Mouse (Mus musculus): ENCODE measurements around the gene Rbm25. TPM values are rescaled to one million over a fixed set of nuclear protein-coding genes. Genes with fewer than 3 reads are reported as not detected.

Rbm25 gene
- total RNA-seq, 2 experiments from 2014 or later, result 84.5 to 100 TPM

DNA sequence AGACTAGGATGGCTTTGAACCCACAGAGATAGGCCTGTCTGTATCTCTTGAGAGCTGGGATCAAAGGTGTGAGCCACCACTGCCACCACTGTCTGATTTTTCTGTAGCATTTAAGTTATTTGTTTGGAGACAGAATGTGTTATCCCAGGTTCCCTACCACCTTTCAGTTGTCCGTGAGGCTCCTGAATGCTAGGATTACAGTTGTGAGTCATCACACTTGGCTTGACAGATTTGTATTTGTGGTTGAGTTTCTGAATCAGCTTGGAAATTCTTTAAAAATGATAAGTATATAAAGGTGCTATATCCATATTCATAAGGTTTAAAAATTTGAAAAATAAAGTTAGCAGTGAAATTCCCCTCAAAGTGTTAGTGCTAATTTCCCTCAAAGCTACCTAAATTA is 12.1 kb downstream of the Rbm25 start:
- no peak for DNase-seq (ENCODE audit: low spot score in 2 of 2)

DNA sequence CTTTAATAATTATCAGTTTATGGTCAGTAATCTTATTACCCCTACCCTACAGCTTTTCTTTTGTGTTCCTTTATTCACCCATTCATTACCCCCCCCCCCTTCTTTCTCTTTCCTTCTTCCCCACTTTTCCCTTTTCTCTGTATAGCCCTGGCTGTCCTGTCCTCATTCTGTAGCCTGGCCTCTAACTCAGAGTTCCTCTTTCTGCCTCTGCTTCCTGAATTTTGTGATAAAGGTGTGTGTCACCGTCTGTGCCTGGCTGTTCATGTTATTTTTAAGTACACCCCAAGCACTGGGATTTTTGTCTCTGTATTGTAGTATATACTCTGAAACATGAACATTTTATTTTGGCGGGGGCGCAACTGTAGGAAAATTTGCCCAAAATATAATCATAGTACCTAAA is 19.3 kb downstream of the Rbm25 start:
- no peak for DNase-seq (ENCODE audit: low spot score in 2 of 2)

DNA sequence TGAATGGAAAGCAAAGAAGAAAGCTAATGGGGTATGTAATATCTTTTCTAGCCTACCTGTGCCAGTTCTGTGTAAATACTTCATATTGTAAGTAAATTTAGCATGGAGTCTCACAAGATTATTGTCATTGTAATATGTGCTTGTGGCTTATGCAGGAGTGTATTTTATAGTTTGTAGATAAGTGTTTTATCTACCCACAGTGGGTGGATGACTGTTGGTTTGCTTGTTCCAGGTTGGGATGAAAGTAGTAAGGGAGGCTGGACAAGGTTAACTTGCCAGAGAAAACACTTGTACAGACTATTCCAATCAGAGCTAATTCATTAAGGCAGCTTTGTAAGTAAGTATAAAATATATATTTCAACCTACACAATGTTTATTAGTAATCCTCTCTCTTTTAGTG is 20.4 kb downstream of the Rbm25 start:
- DNase-seq (ENCODE audit: low spot score in 2 of 2), result no peak

DNA sequence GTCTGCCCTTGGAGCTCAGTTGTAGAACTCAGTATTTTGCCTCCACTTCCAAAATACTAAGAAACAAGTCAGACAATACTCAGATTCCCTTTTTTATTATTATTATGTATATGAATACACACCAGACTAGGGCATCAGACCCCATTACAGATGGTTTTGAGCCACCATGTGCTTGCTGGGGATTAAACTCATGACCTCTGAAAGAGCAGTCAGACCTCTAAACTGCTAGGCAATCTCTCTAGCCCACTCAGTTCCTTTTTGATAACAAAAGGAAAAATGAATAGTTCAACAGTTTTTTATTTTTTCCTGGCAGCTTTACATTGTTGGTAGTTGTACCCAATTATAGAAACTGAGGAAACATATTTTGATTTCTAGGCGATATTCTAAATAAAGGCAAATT is 54.4 kb downstream of the Rbm25 start:
- no peak for DNase-seq (ENCODE audit: low spot score in 2 of 2)

DNA sequence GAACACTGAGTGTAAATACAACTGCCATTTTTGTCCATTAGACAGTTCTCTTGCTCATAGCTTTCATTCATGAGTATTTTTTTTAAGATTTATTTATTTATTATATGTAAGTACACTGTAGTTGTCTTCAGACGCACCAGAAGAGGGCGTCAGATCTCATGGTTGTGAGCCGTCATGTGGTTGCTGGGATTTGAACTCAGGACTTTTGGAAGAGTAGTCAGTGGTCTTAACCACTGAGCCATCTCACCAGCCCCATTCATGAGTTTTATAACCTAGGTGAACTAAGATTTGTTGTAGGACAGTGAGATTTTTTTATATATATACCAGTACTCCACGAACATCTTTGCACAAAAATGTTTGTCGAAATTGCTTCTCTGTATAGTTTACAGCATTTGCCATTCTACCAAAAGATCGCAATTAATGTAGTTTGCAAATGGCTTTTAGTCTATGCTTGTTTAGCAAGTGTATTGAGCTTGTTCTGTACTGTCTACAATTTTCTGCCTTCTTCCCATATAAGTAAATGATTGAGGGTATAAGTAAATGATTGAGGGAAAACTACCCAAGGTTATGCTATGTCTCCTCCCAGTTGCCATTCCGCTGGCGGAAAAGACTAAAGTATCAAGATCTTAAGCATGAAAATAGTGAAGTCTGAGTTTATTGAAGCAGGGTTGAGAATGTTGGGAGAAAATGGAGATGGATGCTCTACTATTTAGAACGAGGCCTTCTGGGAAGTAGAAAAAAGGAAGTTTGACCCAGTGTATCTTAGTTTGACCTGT is 55.7 kb downstream of the Rbm25 start:
- DNase-seq (ENCODE audit: low spot score in 2 of 2), result no peak

DNA sequence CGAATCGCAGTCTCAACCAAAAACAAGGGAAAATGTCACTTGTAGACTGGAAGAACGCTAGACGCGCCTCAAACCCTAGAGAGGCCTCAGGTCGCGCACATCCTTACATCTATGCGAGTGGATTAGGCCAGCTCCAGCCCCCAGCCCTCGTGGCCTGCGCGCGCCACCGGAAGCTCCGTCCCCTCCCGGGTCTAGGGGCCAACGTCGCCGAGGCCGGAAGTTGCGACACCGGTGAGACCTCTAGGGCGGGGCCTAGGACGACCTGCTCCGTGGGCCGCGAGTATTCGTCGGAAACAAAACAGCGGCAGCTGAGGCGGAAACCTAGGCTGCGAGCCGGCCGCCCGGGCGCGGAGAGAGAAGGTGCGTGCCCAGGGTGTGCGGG is 56.9 kb downstream of the Rbm25 start, which contains the start of gene Psen1:
TSS of gene Psen1 (plus strand) at position 219 of the 382 bp plus-strand sequence.
- peak; percentile 90 to 94 for DNase-seq (ENCODE audit: low spot score in 2 of 2)

DNA sequence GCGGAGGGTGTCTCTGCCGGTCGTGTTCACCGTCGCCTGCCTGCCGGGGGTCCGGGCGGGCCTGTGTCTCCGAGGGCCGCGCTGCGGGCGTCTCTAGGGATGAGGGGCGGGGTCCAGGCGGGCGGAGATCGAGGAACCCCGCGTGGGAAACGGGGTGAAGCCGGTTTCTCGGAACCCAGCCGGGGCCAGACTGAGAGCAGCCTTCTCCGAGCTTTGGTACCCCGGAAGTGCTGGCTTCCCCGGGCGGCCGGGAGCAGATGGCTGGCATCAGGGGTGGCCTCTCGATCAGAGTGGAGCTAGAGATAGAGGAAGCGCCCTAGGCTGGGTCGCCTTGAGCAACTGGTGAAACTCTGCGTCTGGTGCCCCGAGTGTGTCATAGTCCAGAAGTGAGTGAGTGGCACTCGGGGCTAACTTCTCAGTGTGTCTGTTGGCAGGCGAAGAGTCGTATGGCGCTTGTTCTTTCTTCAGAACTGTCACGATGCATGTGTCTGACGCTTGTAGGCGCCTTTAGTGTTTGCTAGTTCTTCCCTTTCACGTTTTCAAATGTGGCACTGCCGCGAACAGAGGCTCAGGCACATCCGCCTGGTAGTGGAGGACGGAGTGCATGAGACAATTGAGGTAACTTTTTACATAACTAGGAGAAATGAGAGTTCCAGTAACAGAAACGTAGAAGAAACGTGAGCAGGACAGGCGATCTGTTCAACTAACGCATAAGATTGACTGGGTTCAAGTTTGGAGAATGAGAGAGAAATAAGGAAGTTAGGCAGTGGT is 57.5 kb downstream of the Rbm25 start:
- DNase-seq (ENCODE audit: low spot score in 2 of 2), result no peak

DNA sequence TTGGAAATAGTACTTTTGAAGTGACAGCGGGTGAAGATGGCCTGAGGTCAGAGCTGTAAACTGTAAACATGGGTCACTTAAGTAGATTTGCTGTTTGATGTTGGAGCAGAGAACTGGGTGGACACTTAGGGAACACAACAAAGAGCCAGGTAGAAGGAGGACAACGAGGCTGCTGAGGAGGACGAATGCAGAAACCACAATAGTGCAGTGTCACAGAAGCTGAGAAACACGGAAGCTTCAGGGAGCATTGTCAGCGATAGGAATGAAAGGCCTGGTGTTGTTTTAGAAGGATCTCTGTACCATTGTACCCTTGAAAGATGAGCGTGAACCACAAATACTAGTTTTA is 58.0 kb downstream of the Rbm25 start:
- no peak for DNase-seq (ENCODE audit: low spot score in 2 of 2)

DNA sequence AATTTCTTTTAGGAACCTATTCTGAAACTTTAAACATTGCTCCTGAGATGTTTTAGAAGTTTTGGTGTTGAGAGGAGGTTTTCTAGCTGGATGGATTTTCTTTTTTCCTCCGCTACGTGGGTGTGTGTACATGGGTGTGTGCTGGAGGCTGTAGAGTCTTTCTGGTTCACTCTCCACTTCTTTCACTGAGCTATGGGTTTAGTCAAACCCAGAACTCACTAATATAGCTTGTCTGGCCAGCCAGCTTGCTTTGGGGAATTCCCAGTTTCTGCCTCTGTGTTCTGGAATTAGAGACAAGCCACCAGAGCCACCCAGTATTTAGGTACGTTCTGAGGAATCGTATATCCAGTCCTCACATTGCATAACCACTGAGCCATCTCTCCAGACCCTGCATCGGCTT is 63.0 kb downstream of the Rbm25 start:
- no peak for DNase-seq (ENCODE audit: low spot score in 2 of 2)

DNA sequence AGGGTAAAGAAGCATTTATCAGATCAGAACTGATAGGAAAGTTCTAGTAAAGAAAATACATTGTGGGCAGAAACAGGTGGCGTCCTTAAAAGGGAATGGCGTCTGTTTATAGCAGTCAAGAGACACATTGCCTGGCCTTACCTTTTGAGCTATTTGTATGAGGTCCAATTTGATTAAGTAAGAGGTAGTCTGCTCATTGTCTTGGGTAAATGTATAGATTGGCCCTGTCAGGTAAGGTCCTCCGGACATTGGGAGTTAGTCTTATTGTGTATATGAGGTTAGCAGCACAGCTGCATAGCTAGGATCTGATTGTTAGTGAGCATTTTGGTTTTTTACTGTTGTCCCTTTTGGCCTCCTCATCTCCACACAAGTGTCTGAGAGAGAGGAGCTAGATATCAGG is 63.6 kb downstream of the Rbm25 start:
- DNase-seq (ENCODE audit: low spot score in 2 of 2), result no peak

DNA sequence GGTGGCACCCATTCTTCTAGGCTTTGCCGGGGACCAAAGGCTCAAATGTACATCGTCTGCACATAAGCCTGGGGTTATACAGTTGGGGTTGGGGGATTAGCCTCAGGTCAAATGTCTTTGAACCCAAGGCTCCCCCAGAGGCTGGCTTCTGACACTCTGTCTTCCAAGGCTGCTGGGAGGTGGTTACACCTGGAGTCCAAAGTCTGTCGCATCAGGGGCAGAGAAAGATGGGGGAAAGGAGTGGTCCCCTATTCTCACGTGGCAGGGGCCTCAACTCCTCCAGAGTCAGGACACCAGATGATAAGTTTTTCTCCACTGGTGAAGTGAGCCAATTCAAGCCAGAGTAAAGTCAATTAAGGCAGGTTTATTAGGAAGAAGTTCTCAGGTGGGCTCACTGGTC is 67.6 kb downstream of the Rbm25 start:
- DNase-seq (ENCODE audit: low spot score in 2 of 2), result no peak

DNA sequence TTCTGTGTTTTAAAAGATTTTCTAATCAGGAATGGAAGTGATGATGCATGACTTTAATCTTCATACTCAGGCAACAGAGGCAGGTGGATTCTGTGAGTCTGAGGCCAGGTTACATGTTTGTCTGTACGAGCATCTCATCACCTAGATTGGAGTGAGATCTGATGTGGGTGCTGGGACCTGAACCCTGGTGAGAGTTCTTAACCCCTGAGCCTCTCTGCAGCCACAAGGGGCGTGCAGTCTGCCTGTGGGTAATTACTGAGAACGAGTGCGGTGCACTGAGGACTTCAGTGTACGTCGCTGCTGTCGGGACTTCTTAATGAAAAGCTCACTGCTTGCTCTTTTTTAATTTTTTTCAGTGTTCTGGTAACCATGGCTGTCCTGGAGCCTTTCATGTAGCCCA is 70.6 kb downstream of the Rbm25 start:
- DNase-seq (ENCODE audit: low spot score in 2 of 2), result no peak

DNA sequence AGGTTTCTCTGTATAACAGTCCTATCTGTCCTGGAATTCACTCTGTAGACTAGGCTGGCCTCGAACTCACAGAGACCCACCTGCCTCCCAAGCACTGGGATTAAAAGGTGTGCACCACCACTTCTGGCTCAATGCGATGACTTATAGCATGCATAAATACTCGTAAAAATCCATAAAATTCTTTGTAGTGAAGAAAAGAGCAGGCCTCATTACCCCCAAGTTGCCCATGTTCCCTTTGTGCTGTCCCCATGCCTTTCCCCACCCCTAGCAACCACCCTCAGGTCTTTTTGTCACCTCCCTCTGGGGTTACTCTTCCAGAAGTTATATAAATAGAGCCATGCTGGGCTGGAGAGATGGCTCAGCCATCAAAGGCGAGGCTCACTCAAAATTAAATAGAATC is 71.8 kb downstream of the Rbm25 start:
- no peak for DNase-seq (ENCODE audit: low spot score in 2 of 2)

DNA sequence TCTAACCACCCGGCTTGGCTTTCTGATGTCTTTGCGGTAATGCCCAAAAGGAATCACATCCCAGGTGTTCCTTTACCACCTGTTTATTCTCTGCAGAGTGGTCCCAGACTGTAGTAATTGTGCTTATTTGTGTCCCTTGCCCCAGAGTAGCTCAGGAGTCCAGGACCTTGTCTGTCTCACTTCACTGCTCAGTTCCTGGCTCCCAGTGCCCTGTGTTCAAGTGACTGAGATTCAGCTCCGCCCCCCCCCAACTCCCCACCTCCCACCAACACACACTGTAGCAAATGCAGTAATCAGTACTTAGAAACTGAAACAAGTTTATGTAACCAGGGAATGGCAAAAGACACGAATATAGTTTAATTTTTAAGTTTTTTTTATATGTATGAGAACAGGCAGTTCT is 75.9 kb downstream of the Rbm25 start:
- no peak for DNase-seq (ENCODE audit: low spot score in 2 of 2)

DNA sequence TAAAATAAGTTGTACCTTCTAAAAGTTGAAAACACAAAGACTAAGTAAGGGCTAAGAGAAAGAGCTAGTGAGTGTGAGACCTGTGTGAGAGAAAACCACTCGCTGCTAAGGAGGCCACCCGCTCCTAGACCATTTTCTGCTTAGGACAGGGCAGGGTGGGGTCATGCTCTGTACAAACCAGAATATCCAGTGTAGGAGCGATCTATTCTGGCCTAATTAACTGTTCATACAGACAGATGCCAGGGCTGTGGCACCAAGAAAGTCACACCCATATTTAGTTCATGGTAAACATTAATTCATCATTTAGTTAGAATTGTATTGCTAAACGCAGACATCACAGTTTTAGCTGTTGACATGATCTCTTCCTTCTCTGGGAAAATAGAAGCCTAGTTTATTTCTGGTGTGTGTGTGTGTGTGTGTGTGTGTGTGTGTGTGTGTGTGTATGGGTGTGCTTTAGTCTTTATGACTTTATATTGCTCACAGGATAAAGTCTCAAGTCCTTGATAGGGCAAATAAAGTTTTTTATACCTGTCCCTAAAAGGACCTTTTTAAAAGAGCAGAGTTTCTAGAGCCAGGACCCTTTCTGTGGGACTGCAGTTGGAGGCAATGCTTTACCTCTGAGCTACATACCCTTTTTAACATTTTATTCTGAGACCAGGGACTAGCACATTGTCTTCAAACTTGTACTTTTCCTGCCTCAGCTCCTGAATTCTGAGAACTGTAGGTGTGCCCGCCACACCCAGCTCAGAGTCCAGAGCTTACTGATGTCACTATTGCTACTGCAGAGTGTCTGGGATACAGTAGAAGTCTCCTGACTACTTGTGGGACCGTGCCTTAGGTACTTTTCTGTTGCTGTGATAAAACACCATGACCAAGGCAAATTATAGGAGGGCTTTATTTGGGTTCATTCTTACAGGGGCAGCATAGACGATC is 77.4 kb downstream of the Rbm25 start:
- DNase-seq (ENCODE audit: low spot score in 2 of 2), result no peak

DNA sequence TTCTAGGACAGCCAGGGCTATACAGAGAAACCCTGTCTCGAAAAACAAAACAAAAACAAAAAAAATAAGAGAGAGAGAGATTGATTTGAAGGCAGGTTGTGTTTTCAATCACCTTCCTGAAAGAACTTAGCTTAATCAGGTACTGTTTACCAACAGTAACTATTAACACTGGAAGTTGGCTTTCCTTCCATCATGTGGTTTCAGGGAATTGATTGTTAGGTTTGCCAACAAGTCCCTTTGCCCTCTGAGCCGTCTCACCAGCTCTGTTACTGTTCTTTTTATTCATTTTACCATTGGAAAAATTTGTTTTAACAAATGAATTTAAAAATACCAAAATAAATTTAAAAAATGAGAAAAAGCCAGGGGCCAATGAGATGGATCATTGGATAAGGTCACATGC is 78.9 kb downstream of the Rbm25 start:
- no peak for DNase-seq (ENCODE audit: low spot score in 2 of 2)

DNA sequence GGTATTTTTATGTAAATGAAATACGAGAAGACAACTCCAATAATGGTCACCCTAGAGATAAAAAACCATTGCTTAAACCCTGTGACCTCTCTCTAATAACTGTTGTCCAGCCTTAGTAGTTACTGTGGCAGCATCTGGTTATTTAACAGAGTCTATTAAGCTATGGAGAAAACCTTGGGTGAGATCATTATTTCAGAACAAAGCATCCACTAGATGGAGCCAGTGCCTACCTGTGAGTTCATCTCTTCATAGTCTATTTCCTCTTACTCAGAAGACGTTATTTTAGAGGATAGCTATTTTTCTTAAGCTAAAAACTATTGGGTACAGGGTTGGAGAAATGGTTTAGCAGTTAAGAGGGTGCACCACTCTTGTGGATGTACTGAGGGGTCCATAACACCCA is 82.7 kb downstream of the Rbm25 start:
- DNase-seq (ENCODE audit: low spot score in 2 of 2), result peak in 1 of 2 experiments; percentile 32

DNA sequence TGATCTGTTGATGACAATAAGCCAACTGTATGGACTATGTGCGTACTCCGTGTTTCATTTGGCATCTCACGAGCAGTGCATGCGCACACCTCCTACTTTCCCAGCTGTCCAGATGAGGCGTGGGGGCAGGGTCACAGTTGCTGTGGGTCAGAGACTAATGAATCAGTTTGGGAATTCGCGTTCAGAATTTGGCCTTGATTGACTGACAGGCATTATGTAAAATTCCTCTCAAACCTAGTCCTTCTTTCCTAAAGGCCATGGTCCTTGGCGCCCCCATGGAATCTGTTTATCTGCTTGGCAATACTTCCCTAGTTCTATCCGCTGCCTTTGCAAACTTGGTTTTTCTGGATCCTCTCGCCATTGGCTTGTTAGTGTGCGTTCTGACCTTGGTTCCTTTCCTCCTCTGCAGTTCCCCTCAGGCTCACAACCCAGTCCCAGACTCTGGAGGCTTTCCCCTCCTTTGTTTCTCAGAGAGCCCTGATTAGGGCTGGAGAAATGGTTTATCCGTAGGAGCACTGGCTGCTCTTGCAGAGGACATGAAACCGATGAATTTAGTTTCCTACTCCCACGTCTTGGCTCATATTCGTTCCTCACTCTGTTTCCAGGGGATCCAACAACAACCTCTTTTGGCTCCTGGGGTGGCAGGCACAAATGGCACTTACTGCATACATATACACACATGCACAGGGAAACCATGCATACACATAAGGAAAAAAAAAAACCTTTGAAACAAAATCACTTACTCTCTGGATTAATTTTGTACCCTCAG is 85.6 kb downstream of the Rbm25 start:
- DNase-seq (ENCODE audit: low spot score in 2 of 2), result no peak

DNA sequence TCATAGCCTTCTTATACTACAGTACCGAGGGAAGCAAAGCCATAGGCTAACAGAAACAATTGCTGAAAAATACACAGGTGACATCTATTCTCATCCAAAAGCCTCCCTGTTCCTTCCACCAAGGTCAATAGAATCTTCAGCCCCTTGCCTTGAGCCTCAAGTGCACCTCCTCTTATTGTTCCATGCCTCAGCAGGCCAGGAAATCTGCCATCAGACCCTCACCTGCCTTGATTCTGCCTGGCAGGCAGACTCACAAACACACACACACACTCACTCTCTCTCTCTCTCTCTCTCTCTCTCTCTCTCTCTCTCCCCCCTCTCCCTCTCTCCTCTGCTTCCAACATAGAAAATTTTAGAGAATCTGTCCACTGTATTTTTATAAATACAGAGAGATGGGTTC is 88.4 kb downstream of the Rbm25 start:
- DNase-seq (ENCODE audit: low spot score in 2 of 2), result no peak

DNA sequence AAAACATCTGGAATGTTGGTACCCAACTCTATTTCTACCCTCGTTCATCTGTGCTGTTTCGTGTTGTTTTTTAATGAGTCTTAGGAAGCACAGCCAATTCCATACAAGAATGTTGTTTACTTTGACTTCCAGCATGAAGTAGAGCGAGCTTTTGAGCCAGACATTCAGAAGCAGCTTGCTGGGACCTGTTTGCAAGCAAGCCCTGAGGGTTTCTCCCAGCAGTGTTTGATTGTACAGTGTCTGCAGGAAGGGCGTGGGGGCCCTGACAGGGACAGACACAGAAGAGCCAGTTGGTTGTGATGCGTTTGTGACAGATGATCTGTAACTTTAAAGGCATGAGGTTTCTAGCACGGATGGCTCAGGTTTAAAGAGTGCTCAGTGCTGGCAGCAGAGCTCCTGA is 90.2 kb downstream of the Rbm25 start:
- DNase-seq (ENCODE audit: low spot score in 2 of 2), result no peak

DNA sequence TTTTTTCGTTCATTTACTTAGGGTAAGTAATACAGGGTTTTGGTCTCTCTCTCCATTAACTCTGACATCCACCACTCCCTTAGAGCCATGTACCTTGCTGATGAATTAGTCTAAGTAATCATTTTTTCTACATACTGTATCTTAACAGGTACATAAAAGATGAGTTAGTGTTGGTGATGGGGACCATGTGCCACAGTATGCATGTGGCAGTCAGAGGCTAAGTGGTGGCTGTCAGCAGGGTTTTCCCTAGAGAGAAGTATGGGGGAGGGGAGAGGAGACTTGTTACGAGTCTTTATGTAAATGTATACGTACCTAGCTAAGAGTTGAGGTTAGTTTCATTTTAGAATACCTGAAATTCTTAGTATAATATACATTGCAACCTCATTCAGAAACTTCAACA is 92.0 kb downstream of the Rbm25 start:
- no peak for DNase-seq (ENCODE audit: low spot score in 2 of 2)

Data from gastrocnemius, postnatal 4 days (tissue).